Mouse (Mus musculus): Measurements from ENCODE around the gene D130052B06Rik. TPM values are rescaled to one million over a fixed set of nuclear protein-coding genes. Genes with fewer than 3 reads are reported as not detected.

Gene D130052B06Rik
- polyA plus RNA-seq, 1 experiment from 2014 or later, result not detected

DNA sequence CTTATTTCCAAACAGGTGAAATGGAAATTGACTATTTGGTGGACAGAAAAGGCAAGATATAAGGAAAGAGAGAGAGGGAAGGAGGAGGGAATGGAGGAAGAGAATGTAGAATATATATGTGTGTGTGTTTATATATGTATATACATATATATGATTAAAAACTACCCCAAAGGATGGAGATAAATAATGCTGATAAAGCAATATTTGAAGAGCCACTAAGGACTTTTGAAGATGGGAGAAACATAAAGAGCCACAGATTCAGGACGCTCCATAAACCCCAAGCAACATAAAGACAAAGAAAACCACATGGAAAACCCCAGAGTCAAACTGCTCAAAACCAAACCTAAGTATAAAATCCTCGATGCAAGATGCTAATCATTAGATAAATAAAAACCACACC, 55.4 kb downstream of the D130052B06Rik start:
- no peak for ATAC-seq (ENCODE audit: insufficient number of reproducible peaks, insufficient read depth, low FRiP score, low read depth)
- WGBS, result 83% methylated on average over 2 of the region's 2 CpGs
- no peaks in the 10 kb centered on the region for H3K36me3 ChIP-seq (ENCODE audit: control insufficient read depth, insufficient read depth, low read length)
- no peak overlapping the region for H3K27ac ChIP-seq (ENCODE audit: low read length)
- no peaks in the 10 kb centered on the region for H3K27me3 ChIP-seq (ENCODE audit: control insufficient read depth, insufficient read depth, low read length)
- no peak overlapping the region for H3K4me2 ChIP-seq (replicated peaks; ENCODE audit: low read depth, low read length)
- no peaks in the 10 kb centered on the region for H3K9me3 ChIP-seq (ENCODE audit: control insufficient read depth, low read depth, low read length)
- H3K4me1 ChIP-seq (ENCODE audit: control insufficient read depth, insufficient read depth, low read length), result no peaks in the 10 kb centered on the region
- H3K4me3 ChIP-seq (ENCODE audit: low read depth, low read length), result no peak overlapping the region
- H3K9ac ChIP-seq (replicated peaks; ENCODE audit: low read depth, low read length), result no peak overlapping the region

DNA sequence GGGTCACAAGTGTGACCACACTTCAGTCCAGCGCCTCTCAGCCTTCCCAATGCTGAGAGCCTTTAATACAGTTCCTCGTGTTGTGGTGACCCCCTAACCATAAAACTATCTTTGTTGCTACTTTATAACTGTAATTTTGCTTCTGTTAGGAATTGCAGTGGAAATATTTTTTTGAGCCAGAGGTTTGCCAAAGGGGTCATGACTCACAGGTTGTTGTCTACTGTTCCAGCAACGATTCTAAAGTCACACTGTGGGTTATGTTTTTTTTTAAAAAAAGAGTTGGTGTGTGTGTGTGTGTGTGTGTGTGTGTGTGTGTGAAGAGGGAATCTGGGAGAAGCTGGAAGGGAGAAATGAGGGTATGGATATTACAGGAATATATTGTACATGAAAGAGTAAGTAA, 56.1 kb downstream of the D130052B06Rik start:
- Histone ChIP-seq H3K4me3 (ENCODE audit: low read depth, low read length) (no peak overlapping the region), H3K4me2 (replicated peaks; ENCODE audit: low read depth, low read length) (no peak overlapping the region), H3K9ac (replicated peaks; ENCODE audit: low read depth, low read length) (no peak overlapping the region), H3K36me3 (ENCODE audit: control insufficient read depth, insufficient read depth, low read length) (no peaks in the 10 kb centered on the region), H3K27ac (ENCODE audit: low read length) (no peak overlapping the region), H3K9me3 (ENCODE audit: control insufficient read depth, low read depth, low read length) (no peaks in the 10 kb centered on the region), H3K27me3 (ENCODE audit: control insufficient read depth, insufficient read depth, low read length) (no peaks in the 10 kb centered on the region), H3K4me1 (ENCODE audit: control insufficient read depth, insufficient read depth, low read length) (no peaks in the 10 kb centered on the region)
- 68% methylated on average over 3 of the region's 3 CpGs for WGBS
- no peak for ATAC-seq (ENCODE audit: insufficient number of reproducible peaks, insufficient read depth, low FRiP score, low read depth)

DNA sequence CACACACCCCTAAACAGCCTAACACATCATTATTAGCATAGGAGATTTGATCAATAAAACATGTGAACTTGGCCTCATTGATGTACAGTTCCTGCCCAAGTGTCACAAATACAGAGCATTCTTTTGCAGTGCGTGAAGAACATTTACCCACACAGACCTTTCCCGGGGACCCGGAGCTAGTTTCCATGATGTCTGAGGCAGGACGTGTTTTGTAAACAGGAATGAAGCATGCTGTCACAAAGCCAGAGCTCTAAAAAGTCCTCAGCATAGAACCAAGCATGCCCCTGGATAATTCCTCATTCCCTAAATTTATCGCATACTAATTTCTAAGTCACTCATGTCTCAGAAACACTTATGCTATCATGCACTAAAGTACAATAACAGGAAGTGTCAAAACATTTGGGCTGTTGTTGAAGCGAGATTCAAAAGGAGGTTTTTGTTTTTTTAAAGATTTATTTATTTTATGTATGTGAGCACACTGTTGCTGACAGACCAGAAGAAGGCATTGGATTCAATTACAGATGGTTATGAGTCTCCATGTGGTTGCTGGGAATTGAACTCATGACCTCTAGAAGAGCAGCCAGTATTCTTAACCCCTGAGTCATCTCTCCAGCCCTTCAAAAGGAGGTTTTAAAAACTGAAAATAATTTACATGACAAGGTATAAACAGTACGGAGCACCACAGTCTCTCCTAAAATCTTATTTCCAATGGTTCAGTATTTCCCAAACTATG, 56.9 kb downstream of the D130052B06Rik start:
- 56% methylated on average over 7 of the region's 7 CpGs for WGBS
- Histone ChIP-seq H3K9me3 (ENCODE audit: control insufficient read depth, low read depth, low read length) (no peaks in the 10 kb centered on the region), H3K36me3 (ENCODE audit: control insufficient read depth, insufficient read depth, low read length) (no peaks in the 10 kb centered on the region), H3K4me1 (ENCODE audit: control insufficient read depth, insufficient read depth, low read length) (no peaks in the 10 kb centered on the region), H3K9ac (replicated peaks; ENCODE audit: low read depth, low read length) (no peak overlapping the region), H3K4me2 (replicated peaks; ENCODE audit: low read depth, low read length) (no peak overlapping the region), H3K27me3 (ENCODE audit: control insufficient read depth, insufficient read depth, low read length) (no peaks in the 10 kb centered on the region), H3K4me3 (ENCODE audit: low read depth, low read length) (no peak overlapping the region), H3K27ac (ENCODE audit: low read length) (no peak overlapping the region)
- ATAC-seq (ENCODE audit: insufficient number of reproducible peaks, insufficient read depth, low FRiP score, low read depth), result no peak

DNA sequence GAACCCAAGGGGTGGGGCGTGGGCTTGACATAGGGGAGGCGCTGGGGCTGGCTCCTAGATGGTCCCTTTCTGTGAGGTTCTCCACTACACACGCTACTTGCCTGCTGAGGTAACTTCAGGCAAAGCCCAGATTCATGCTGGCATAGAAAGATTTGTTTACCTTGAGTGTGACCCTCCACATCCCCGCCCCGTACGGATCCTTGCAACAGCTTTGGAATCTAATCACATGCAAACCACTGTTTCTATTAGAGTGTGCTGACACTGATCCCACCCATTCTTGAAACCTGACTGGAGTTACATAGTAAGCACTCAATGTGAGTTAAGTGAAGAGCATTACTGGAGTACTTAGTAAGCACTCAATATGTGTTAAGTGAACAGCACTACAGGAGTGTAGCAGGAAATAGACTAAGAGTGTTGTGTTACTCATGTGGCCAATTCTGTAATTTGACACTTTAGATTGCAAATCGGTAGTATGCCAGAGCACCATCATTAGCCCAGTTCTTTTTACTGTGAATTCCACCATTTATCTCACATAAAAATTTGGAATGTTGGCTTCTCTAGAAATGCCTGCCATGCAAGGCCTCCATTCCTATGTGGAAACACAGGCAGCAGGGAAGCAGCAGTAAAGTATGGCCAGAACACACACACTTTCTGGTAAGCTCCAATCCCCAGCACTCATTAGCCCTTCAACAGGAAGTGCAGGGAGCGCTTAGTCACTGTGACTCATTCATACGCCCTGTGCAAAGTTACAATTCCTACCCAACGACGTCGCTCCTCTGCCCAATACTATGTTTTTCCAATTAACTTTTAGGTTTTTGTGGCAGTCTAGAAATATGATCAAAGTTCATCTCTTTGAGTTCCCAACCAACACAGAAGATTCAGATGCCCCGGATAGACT, 61.2 kb downstream of the D130052B06Rik start:
- H3K4me2 ChIP-seq (replicated peaks; ENCODE audit: low read depth, low read length), result no peak overlapping the region

DNA sequence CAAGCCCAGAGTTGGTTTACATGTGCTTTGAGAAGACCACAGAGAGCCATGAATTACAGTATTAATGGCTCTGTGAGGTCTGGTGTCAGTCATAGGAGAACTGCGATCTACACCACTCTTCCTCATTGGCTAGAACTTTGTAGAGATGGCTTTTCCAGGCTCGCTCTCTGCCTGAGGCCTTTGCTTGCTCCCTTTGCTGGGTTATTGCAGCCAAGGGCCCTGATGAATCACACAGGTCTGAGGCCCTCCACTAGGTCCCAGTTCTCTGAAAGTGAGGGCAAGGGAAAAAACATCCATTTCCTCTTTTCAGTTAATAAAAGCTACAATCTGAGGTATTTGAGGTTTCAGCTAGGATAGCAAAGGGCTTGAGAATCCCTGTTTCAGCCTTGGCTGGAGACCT, 64.5 kb downstream of the D130052B06Rik start:
- WGBS, result 76% methylated on average over 2 of the region's 2 CpGs

More for the DNA sequence above, 61.2 kb downstream of the D130052B06Rik start:
- no peak for ATAC-seq (ENCODE audit: insufficient number of reproducible peaks, insufficient read depth, low FRiP score, low read depth)
- Histone ChIP-seq H3K9me3 (ENCODE audit: control insufficient read depth, low read depth, low read length) (no peaks in the 10 kb centered on the region), H3K4me3 (ENCODE audit: low read depth, low read length) (no peak overlapping the region), H3K4me1 (ENCODE audit: control insufficient read depth, insufficient read depth, low read length) (no peaks in the 10 kb centered on the region), H3K9ac (replicated peaks; ENCODE audit: low read depth, low read length) (no peak overlapping the region), H3K27me3 (ENCODE audit: control insufficient read depth, insufficient read depth, low read length) (no peaks in the 10 kb centered on the region), H3K27ac (ENCODE audit: low read length) (no peak overlapping the region), H3K36me3 (ENCODE audit: control insufficient read depth, insufficient read depth, low read length) (no peaks in the 10 kb centered on the region)
- 69% methylated on average over 13 of the region's 13 CpGs for WGBS

DNA sequence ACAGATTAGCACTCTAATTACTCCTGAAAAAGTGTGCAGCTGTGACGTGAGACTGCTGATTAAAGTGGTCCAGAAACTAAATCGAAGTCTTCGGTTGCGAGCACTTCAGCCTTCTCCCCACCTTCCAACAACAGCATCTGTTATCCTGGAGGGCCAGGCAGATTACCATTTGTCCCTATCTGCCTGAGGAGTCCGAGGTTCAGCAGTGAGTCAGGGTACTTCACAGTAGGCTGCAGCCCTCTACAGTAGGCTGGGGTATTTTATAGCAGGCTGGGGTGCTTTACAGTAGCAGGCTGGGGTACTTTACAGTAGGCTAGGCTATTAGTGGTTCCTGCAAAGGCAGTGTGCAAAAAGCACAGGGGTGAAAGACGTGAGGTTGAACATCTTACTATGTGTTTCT, 69.3 kb downstream of the D130052B06Rik start:
- Histone ChIP-seq H3K4me3 (ENCODE audit: low read depth, low read length) (no peak overlapping the region), H3K27me3 (ENCODE audit: control insufficient read depth, insufficient read depth, low read length) (no peaks in the 10 kb centered on the region), H3K27ac (ENCODE audit: low read length) (no peak overlapping the region), H3K4me1 (ENCODE audit: control insufficient read depth, insufficient read depth, low read length) (no peaks in the 10 kb centered on the region), H3K9ac (replicated peaks; ENCODE audit: low read depth, low read length) (no peak overlapping the region), H3K4me2 (replicated peaks; ENCODE audit: low read depth, low read length) (no peak overlapping the region), H3K36me3 (ENCODE audit: control insufficient read depth, insufficient read depth, low read length) (no peaks in the 10 kb centered on the region), H3K9me3 (ENCODE audit: control insufficient read depth, low read depth, low read length) (no peaks in the 10 kb centered on the region)
- no peak for ATAC-seq (ENCODE audit: insufficient number of reproducible peaks, insufficient read depth, low FRiP score, low read depth)
- 64% methylated on average over 6 of the region's 6 CpGs for WGBS

More for the DNA sequence above, 64.5 kb downstream of the D130052B06Rik start:
- Histone ChIP-seq H3K36me3 (ENCODE audit: control insufficient read depth, insufficient read depth, low read length) (no peaks in the 10 kb centered on the region), H3K4me2 (replicated peaks; ENCODE audit: low read depth, low read length) (no peak overlapping the region), H3K9me3 (ENCODE audit: control insufficient read depth, low read depth, low read length) (no peaks in the 10 kb centered on the region), H3K27me3 (ENCODE audit: control insufficient read depth, insufficient read depth, low read length) (no peaks in the 10 kb centered on the region), H3K4me1 (ENCODE audit: control insufficient read depth, insufficient read depth, low read length) (no peaks in the 10 kb centered on the region), H3K27ac (ENCODE audit: low read length) (no peak overlapping the region), H3K4me3 (ENCODE audit: low read depth, low read length) (no peak overlapping the region), H3K9ac (replicated peaks; ENCODE audit: low read depth, low read length) (no peak overlapping the region)
- no peak for ATAC-seq (ENCODE audit: insufficient number of reproducible peaks, insufficient read depth, low FRiP score, low read depth)

DNA sequence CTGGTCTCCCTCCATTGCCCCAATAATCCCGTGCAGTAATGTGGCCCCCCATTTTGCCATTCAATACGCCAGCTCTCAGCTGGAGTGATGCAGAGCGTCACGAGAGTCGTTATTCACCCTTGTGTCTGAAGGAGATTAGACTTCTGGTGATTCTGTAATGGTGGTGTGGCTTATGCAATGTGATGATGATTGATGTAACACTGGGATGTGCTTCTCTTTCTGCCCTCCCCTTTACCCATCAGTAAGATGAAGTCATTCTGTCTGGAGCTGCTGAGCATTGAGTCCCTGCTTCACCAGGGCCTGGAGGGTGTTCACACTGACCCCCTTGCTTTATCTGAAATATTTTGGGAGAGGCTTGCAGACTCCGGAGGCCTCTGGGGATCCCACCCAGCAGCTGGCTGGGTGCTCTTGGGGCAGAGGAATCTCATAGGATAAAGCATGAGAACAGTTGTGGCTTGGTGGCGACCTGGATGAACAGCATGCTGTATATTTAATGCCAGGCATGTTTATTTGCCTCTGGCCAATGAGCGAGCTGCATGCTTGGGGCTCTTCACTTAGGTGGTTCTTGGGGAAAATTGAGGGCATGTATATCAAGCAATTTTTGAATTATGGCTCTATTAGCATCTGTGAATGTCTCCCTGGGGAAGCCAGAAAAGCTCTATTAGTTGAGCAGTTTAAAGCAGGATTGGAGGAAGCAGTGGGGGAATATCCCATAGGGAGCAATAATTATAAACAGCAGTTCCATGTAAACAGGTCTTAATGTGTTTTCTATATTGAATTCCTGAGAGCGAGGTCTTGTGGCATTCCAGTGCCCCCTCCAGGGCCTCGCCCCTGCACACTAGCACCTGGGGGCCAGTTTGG, 71.2 kb downstream of the D130052B06Rik start:
- Histone ChIP-seq H3K27me3 (ENCODE audit: control insufficient read depth, insufficient read depth, low read length) (no peaks in the 10 kb centered on the region), H3K9me3 (ENCODE audit: control insufficient read depth, low read depth, low read length) (no peaks in the 10 kb centered on the region), H3K36me3 (ENCODE audit: control insufficient read depth, insufficient read depth, low read length) (no peaks in the 10 kb centered on the region), H3K27ac (ENCODE audit: low read length) (no peak overlapping the region), H3K9ac (replicated peaks; ENCODE audit: low read depth, low read length) (no peak overlapping the region), H3K4me2 (replicated peaks; ENCODE audit: low read depth, low read length) (no peak overlapping the region), H3K4me1 (ENCODE audit: control insufficient read depth, insufficient read depth, low read length) (no peaks in the 10 kb centered on the region), H3K4me3 (ENCODE audit: low read depth, low read length) (no peak overlapping the region)
- no peak for ATAC-seq (ENCODE audit: insufficient number of reproducible peaks, insufficient read depth, low FRiP score, low read depth)
- 54% methylated on average over 10 of the region's 10 CpGs for WGBS
